8 mouse cellular contexts compared by ENCODE assay signal in the genomic region with DNA sequence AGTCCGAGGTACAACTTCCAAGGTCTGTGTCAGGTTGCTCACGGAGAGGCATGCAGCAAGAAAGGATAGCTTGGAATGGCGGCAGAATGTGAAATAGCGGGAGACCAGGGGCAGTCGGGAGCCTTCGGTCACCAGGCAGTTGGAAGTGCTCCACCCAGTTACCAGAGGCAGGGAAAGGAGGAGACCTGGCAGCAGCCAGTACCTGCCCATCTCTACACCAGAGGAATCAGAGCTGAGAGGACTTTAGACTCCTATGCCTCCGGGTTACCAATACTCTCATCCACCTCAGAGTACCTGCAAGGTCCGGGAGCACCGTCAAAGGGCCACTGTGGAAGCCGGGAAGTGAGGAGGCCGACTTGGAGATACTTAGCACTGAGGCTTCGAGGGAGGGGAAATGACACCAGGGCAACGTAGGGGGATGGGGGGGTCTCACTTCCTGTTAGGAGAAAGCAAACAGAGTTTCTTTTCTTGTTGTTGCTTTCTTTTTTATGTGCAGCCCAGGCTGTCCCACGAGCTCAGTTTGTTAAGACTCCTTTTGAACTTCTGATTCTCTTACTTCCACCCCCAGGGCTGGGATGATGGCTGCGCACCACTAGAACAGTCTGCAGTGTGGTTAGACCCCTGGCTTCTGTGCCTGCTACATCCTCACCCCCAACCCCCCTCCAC. TPM values are rescaled to one million over a fixed set of nuclear protein-coding genes. Genes with fewer than 3 reads are reported as not detected.
DNase-seq lines count a peak whose midpoint lies in the region; ATAC-seq lines count a peak whose summit lies in the region.

Gene Tlr12 (minus strand): TSS at position 374 of the 666 bp plus-strand sequence.

- DNase-seq in heart, adult 18-20 months = no peak
- DNase-seq in kidney, adult 9 months = peak; percentile 83
- DNase-seq in lung, postnatal 36 days = peak; percentile 41
- DNase-seq in ovary, postnatal 14 days (ENCODE audit: low spot score) = no peak
- DNase-seq in right cerebral cortex, adult 18-20 months = no peak
- no peak for DNase-seq in layer of hippocampus, adult 18-20 months (ENCODE audit: low spot score in 2 of 2)

- no peaks in the 10 kb centered on the region for H3K9me3 ChIP-seq in heart, embryonic 13.5 days

- WGBS in heart, embryonic 13.5 days = 54% methylated on average over 15 of the region's 15 CpGs

- H3K4me1 ChIP-seq in heart, embryonic 13.5 days = peaks cover 14% of the 10 kb centered on the region

- H3K36me3 ChIP-seq in heart, embryonic 13.5 days = no peaks in the 10 kb centered on the region

- peaks cover 45% of the 10 kb centered on the region for H3K27me3 ChIP-seq in heart, embryonic 13.5 days (replicated peaks)

- H3K4me2 ChIP-seq in heart, embryonic 13.5 days = peak within 1 kb of the TSS; percentile 12; the same call in 1 of the 2 replicates

- ATAC-seq in heart, embryonic 13.5 days (ENCODE audit: extremely low read depth, insufficient number of reproducible peaks, low FRiP score, low TSS enrichment) = no peak
- ATAC-seq in CD4-positive, CD25-positive, alpha-beta regulatory T cell, adult 4 months = peak; percentile 73

- H3K9ac ChIP-seq in heart, embryonic 13.5 days = no peak within 1 kb of the TSS

- no peak within 1 kb of the TSS for H3K27ac ChIP-seq in heart, embryonic 13.5 days (replicated peaks)

- H3K4me3 ChIP-seq in heart, embryonic 13.5 days = no peak within 1 kb of the TSS

RNA-seq across cellular contexts. Expression of gene Tlr12, which starts in this region (rescaled TPM):
- polyA plus RNA-seq in heart, embryonic 13.5 days (2015; fragmentation: Nextera tagmentation; extraction: Ambion mirVana) = 0.25 and 0.43 TPM in 2 replicates
- total RNA-seq in heart, adult 18-20 months (2021) = under 1 TPM; 0.18 to 0.50 TPM
- polyA plus RNA-seq in CD4-positive, CD25-positive, alpha-beta regulatory T cell, adult 4 months (2017; shearing (Covaris generic)) = 1 to 10 TPM; 2.0 to 6.1 TPM
- total RNA-seq in layer of hippocampus, adult 18-20 months (2021) = under 1 TPM; 0.84 to 0.96 TPM

Comparison
In these comparisons a context has a peak if more than half of its experiments do, and no peak if none do; other contexts are left out.
1. DNase-seq: peak in kidney, adult 9 months (single experiment) and lung, postnatal 36 days (single experiment); none in heart, adult 18-20 months (0 of 2), ovary, postnatal 14 days (single experiment), right cerebral cortex, adult 18-20 months (single experiment) and layer of hippocampus, adult 18-20 months (0 of 2).